Mouse (Mus musculus) CD8-positive naive resting alpha-beta T cell, adult 2 months (primary cell): ENCODE data around the gene Sdhaf1.

Source experiments
- DNase-seq, 2 experiments: peaks; one replicate each; pipeline ENCODE4 v3.0.0; 2022; ENCODE audit warnings: low read depth in 2 of 2, low spot score in 2 of 2

Sdhaf1 gene

GRCm38 (mm10) chr7:30323795-30324194, at the start of gene Sdhaf1:
Sdhaf1 (minus strand) TSS chr7:30323895.
- DNase-seq, result no peak

- DNase-seq, result no peak
Observed at GRCm38 (mm10) chr7:30367466-30367865, 43.8 kb upstream of the Sdhaf1 start.

GRCm38 (mm10) chr7:30363344-30363738, 39.6 kb upstream of the Sdhaf1 start:
- DNase-seq, result no peak

- no peak for DNase-seq
Observed at GRCm38 (mm10) chr7:30362652-30363343, 39.1 kb upstream of the Sdhaf1 start, which contains the start of gene Lrfn3. Lrfn3 (minus strand) TSS chr7:30362772.

- DNase-seq, result no peak
Observed at GRCm38 (mm10) chr7:30360028-30360427, 36.3 kb upstream of the Sdhaf1 start.

- DNase-seq, result no peak
Observed at GRCm38 (mm10) chr7:30359276-30359865, 35.7 kb upstream of the Sdhaf1 start.

- DNase-seq, result no peak
Observed at GRCm38 (mm10) chr7:30358378-30359186, 34.9 kb upstream of the Sdhaf1 start.

- DNase-seq, result no peak
Observed at GRCm38 (mm10) chr7:30354059-30354458, 30.4 kb upstream of the Sdhaf1 start.

- peak; percentile 43 to 69 for DNase-seq
Observed at GRCm38 (mm10) chr7:30353279-30353822, 29.7 kb upstream of the Sdhaf1 start.

- peak; percentile 38 to 56 for DNase-seq
Observed at GRCm38 (mm10) chr7:30347828-30348227, 24.1 kb upstream of the Sdhaf1 start.

- peak; percentile 52 to 67 for DNase-seq
Observed at GRCm38 (mm10) chr7:30346635-30347379, 23.1 kb upstream of the Sdhaf1 start.

GRCm38 (mm10) chr7:30339432-30340109, 15.9 kb upstream of the Sdhaf1 start:
- no peak for DNase-seq

GRCm38 (mm10) chr7:30336384-30336783, 12.7 kb upstream of the Sdhaf1 start:
- peak; percentile 50 to 62 for DNase-seq

- DNase-seq, result no peak
Observed at GRCm38 (mm10) chr7:30335688-30336087, 12.0 kb upstream of the Sdhaf1 start.

GRCm38 (mm10) chr7:30334563-30334962, 10.9 kb upstream of the Sdhaf1 start:
- no peak for DNase-seq

GRCm38 (mm10) chr7:30333436-30333835, 9.7 kb upstream of the Sdhaf1 start:
- DNase-seq, result no peak

- no peak for DNase-seq
Observed at GRCm38 (mm10) chr7:30332622-30333259, 9.0 kb upstream of the Sdhaf1 start.

- peak; percentile 74 to 81 for DNase-seq
Observed at GRCm38 (mm10) chr7:30331887-30332286, 8.2 kb upstream of the Sdhaf1 start.

- no peak for DNase-seq
Observed at GRCm38 (mm10) chr7:30328379-30328778, 4.7 kb upstream of the Sdhaf1 start.

- DNase-seq, result no peak
Observed at GRCm38 (mm10) chr7:30327140-30327539, 3.4 kb upstream of the Sdhaf1 start.
